Mouse (Mus musculus) liver, adult 2 months (tissue): ENCODE data around the gene F7.
A peak's percentile ranks its signal among the peaks of the same experiment; 100 is the strongest.

Source experiments
- CTCF ChIP-seq: fragments of 200-500 bp; IDR thresholded peaks from 2 replicates; pipeline ENCODE4 v1.5.1; 2011; ENCODE audit warnings: low read depth, low read length, control low read depth
- POLR2A ChIP-seq: fragments of 200-500 bp; IDR thresholded peaks from 2 replicates; pipeline ENCODE4 v1.6.1; 2011; ENCODE audit warnings: low read length, control low read depth; ENCODE audit not compliant: insufficient read depth; ENCODE audit errors: extremely low read depth

- TF ChIP-seq CTCF (peak; percentile 78), POLR2A (no peak)
Observed at GRCm38 (mm10) chr8:12988722-12989430, 37.0 kb upstream of the F7 start.
